Mouse (Mus musculus) adrenal gland, adult 18-20 months (tissue): Measurements from ENCODE around the gene Gm10190. TPM values are rescaled to one million over a fixed set of nuclear protein-coding genes. Genes with fewer than 3 reads are reported as not detected.
"Not testable (repeated sequence)": the region's sequence is repeated elsewhere in the genome, so short reads cannot be mapped to it uniquely, and the experiment has no call there.

Experiments used
- DNase-seq, 2 experiments: peaks; one replicate each; pipeline ENCODE4 v3.0.0; 2021 to 2022; ENCODE audit warnings: low spot score in 2 of 2
- long read RNA-seq, 2 experiments: library from polyadenylated mRNA; stranded (forward); transcript quantifications; one replicate each; pipeline ENCODE4 v2.0.0; 2021
- total RNA-seq, 2 experiments: library from RNA; stranded (reverse); gene quantifications; 1 replicate in 1 of 2; 2 replicates in 1 of 2; pipeline ENCODE4 v1.2.3; 2021

Gm10190 gene
- not detected for total RNA-seq
- long read RNA-seq, experiment 1, partial matches to known transcripts, result 0 of 2 reads
- long read RNA-seq, experiment 1, other reads (novel, unspliced or antisense), result 0 of 2 reads
- long read RNA-seq, experiment 2, partial matches to known transcripts, result 0 of 3 reads
- long read RNA-seq, experiment 2, other reads (novel, unspliced or antisense), result 0 of 3 reads

DNA sequence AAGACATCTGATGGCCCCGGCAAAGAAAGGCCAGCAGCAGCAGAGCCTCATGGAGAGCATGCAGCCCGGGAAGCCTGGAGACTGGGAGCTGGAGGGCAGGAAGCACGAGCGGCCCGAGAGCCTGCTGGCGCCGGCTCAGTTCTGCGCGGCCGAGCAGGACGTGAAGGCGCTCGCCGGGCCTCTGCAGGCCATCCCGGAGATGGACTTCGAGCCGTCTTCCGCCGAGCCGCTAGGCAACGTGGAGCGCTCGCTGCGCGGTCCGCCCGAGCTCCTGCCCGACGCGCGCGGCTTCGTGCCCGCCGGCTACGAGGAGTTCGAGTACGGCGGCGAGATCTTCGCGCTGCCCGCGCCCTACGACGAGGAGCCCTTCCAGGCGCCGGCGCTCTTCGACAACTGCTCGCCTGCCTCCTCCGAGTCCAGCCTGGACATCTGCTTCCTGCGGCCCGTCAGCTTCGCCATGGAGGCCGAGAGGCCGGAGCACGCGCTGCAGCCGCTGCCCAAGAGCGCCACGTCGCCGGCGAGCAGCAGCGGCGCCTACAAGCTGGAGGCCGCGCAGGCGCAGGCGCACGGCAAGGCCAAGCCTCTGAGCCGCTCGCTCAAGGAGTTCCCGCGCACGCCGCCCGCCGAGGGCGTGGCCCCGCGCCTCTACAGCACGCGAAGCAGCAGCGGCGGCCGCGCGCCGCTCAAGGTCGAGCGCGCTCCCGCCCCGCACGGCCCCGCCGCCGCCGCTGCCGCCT, at the start of gene Gm10190:
Gene Gm10190 (minus strand): TSS at position 553 of the 737 bp plus-strand sequence.
- DNase-seq, result peak; percentile 78 to 79

DNA sequence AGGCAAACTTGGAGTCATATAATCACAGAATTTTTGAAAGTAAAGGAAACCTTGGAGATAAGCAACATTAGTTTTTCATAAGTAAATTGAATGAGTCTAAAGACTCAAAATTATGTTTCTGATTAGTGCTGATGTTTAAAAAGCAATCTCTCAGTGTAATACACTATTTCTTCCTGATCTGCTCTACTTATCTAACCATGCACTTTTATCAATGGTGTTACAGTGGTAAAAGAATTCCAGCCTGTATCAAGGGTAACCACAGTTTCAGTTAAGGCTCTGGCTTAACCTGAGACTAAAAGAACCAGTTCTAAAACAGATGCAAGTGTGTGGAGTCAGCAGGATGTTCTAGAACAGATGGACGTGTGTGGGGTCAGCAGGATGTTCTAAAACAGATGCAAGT, 47.7 kb upstream of the Gm10190 start:
- no peak for DNase-seq

GRCm38 (mm10) chr17:80418572-80419210, 45.4 kb upstream of the Gm10190 start:
- no peak for DNase-seq

DNA sequence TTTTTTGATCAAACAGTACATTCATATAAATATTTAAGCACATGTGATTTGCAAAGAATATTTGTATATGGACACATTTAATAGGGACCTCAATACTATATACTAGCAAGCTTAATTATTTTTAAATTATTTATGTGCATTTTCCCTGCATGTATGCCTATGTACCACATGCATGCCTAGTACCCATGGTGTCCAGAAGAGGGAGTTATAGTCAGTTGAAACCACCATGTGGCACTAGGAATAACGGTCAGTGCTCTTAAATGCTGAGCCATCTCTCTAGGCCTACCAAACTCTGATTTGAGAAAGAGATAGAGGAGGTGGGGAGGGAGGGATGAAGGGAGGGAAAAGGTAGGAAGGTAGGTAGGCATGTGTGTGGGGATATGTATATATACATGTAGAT, 37.8 kb upstream of the Gm10190 start:
- DNase-seq, result no peak

GRCm38 (mm10) chr17:80398243-80398642, 24.9 kb upstream of the Gm10190 start:
- DNase-seq, result no peak

DNA sequence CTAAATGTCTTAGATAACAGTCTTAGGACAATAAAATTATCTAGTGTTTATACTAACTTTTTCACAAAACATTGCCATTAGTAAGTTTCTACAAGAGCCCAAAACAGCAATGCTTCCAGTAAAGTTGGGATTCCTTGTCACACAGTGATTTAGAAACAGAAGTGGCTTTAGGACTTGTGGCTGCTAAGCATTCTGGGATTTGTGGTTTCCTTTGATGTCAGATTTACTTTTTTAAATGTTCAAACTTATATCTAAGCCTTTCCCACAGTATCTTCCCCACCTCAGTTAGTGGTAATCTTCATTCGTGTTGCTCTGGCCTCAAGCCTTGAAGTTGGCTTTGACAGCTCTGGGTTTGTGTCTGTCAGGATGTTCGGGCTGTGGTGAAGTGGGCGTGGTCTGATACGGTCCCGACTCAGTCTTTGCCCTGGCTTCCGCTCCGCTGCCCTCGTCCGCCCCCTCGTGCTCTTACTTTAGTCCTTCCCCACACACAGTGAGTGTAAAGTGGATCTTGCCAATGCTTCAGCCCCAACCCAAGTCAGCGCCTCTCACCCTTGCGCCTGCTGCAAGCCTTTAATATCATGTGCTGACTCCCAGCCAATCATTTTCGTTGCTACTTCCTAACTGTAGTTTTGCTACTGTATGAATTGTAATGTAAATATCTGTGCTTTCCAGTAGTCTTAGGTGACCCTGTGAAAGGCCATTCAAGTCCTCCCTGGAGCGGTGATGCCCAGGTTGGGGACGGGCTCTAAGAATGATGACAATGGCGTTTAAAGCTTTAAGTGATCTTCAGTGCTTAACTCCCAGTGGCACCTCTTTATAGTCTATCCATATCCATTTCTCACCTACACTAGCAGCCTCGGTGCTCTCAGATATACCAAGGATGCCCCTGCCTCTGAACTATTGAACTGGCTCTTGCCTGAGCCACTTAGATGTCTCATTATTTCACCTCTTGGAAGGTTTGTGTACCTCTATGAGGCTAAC, 18.4 kb upstream of the Gm10190 start:
- peak; percentile 25 to 31 for DNase-seq

- no peak for DNase-seq
These were observed 16.7 kb upstream of the Gm10190 start for GRCm38 (mm10) chr17:80390024-80390423.

- no peak for DNase-seq
These were observed 12.3 kb upstream of the Gm10190 start for GRCm38 (mm10) chr17:80385671-80386070.

DNA sequence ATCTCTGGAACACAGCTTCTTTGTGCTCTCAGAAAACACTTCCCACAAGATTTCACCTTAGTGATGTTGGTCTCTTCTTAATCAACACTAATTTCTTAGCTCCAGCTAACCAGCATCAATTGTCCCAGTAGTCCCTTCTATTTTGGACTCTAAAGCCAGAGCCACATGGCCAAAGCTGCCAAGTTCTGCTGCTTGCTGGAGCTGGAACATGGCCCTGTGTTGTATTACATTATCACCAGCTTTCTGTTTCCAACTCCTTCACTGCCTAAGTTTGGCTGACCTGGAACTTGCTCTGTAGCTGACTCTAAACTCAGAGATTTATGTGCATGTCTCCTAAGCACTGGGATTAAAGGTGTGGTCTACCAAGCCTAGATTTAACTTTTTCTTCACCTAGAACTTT, 5.0 kb upstream of the Gm10190 start:
- not testable (repeated sequence) for DNase-seq

GRCm38 (mm10) chr17:80373726-80374096, 370 bp upstream of the Gm10190 start:
- no peak for DNase-seq

DNA sequence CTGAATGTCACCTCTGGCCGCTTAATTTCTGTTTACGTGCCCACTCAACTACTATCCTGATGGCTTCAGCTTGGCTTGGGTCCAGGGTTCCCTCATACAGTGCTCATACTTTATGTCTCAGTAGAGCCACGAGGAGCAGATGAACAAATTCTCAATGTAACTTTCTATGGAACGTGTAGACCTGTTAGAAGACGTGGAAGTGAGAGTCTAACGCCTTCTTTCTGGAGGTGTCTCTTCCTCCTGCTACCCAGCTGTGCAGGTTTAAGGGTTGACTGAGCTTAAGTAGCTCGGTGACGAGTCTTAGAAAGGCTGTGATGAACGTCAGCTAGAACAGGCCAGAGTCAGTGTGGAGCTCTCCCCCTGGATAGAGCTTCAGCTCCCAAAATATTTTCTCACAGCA, 4.7 kb downstream of the Gm10190 start:
- DNase-seq, result no peak

DNA sequence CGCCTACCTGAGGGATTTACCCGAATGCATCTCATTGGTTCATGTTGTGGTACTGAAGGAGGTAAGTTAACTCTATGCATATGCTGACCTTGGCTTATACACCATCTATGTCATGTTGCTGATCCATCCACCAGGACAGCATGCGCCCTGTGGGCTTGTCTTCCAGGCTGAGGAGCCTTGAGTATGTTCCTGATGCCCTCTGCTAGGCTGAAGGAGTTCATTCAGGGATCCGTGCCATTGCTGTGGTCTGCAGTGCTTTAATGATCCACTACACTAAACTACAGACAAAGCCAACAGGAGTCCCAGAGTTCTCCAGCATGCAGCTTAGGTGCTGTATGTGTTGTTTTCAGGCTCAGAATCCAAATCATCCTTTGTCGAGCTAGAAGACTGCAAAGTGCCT, 6.1 kb downstream of the Gm10190 start:
- DNase-seq, result no peak

- no peak for DNase-seq
These were observed 13.1 kb downstream of the Gm10190 start for GRCm38 (mm10) chr17:80360245-80360644.

DNA sequence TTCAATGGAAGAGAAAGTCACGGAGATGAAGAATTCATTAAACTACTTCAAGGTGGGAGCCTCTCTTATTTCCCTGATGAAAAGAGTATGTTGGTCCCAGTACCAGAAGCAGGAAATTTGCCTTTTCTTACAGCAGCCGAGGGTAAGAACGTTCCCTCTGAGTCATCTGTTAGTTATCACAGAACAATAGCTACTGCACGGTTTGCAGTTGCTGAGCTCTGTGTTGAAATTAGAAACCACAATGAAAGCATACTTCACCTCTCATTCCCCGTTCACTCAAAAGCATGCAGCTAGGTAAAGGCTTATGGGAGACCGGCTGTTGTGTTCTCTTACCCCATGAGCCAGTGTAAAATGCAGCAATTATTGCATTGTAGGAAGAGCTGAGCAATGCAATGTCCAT, 26.1 kb downstream of the Gm10190 start:
- no peak for DNase-seq

DNA sequence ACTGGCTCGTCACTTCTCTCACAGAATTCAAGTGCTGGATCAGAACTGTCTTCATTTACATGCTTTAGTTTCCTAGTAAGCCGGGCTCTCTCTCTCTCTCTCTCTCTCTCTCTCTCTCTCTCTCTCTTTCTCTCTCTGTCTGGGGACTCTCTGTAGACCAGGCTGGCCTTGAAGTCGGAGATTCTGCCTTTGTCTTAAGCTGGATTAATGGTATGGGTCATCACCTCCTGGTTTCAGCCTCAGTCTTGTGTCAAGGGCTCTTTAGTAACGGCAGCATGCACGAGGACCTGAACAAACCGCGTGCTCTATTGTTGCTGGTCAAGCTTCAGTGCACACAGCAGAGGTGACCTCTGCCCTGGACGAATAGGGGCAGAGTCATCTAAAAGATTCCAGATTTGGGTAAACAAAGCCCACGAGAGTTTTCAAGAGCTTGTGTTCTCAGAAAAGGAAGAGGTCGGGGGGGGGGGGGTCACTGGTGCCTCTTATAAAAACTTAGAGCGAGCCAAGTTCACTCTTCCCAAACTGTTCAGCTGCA, 26.7 kb downstream of the Gm10190 start:
- DNase-seq, result no peak

DNA sequence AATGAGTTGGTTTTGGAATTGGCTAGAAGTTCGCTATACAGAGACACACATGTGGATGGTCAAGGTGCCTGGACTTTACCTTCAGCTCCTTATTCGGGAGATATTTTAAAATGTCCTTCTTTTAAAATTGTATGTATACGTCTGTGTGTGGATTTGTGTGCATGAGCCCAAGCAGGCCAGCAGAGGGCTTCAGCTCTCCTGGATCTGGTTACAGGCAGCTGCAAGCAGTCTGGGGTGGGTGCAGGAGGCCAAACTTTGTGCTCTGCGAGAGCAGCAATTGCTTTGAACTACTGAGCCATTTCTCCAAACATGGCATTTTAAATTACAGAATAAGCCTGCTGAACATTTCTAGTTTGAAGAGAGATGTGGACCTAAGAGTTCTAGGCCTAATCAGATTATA, 28.1 kb downstream of the Gm10190 start:
- no peak for DNase-seq

DNA sequence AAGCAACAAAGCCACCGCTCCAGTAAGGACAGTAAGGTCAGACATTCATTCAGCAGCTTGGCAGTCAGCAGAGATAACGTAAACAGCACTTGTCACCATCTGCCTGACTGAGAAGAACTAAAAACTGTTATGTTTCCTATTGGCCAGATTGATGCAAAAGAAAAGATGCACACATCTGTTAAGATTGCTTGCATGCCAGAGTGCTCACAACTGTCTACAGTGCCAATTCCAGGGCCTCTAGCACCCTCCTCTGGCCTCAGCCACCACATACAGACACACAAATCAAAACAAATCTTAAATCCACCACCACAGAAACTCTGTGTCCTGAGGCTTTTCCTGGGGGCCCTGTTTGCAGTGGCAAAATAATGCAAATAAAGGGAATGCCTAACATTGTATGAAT, 41.0 kb downstream of the Gm10190 start:
- no peak for DNase-seq

DNA sequence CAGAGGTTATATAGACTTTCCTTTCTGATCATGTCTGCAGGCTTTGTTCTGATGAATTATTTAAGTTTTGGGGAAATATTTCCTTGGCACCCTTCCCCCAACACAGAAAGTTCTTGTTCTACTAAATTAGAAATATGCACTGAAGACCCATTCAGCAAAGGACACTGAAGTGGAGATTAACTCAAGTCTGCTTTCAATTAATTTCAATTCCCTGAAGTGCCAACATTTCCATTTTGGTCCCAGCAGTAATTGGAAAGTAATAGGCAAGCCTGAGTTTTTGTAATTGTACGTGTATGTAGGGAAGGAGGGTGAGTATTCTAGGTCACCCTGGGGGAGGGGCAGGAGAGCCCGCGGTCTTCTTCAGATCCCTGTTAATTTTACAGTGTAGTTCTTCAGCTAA, 46.9 kb downstream of the Gm10190 start:
- no peak for DNase-seq

- no peak for DNase-seq
These were observed 47.9 kb downstream of the Gm10190 start for GRCm38 (mm10) chr17:80325456-80325855.

- no peak for DNase-seq
These were observed 48.8 kb downstream of the Gm10190 start for GRCm38 (mm10) chr17:80324521-80324920.

GRCm38 (mm10) chr17:80323658-80324057, 49.7 kb downstream of the Gm10190 start:
- no peak for DNase-seq
